Mouse (Mus musculus) erythroblast, embryonic 14.5 days (primary cell): ENCODE data around the gene Gm5678.

ENCODE experiments used
- GATA1 ChIP-seq: IDR thresholded peaks from 2 replicates; pipeline ENCODE4 v1.6.1; 2012; ENCODE audit warnings: low read length, inconsistent platforms, mixed read lengths
- TAL1 ChIP-seq: IDR thresholded peaks from 3 replicates; pipeline ENCODE4 v1.6.1; 2012; ENCODE audit warnings: low read length, inconsistent platforms, mixed read lengths

GRCm38 (mm10) chr16:93586382-93586781, 41.5 kb upstream of the Gm5678 start:
- no peak for TF ChIP-seq GATA1
- TF ChIP-seq TAL1: no peak
